Mouse (Mus musculus) hindbrain, embryonic 13.5 days (tissue): ENCODE data around the gene Gbe1. TPM values are rescaled to one million over a fixed set of nuclear protein-coding genes. Genes with fewer than 3 reads are reported as not detected.

Experiments
- ATAC-seq: fragments of 200-750 bp; cut with Nextera tagmentation; 2 replicates; pipeline ENCODE4 v1.8.0; 2017; ENCODE audit warnings: moderate TSS enrichment; ENCODE audit not compliant: low FRiP score
- H3K27ac ChIP-seq: fragments of 300-500 bp; sonication (generic); 2 replicates; pipeline ENCODE4 v1.5.1; 2015; ENCODE audit warnings: inconsistent platforms, mild to moderate bottlenecking, moderate library complexity
- H3K27me3 ChIP-seq: fragments of 300-500 bp; sonication (generic); 2 replicates; pipeline ENCODE4 v1.6.1; 2015; ENCODE audit warnings: mild to moderate bottlenecking, inconsistent platforms
- H3K36me3 ChIP-seq: fragments of 300-500 bp; sonication (generic); 2 replicates; pipeline ENCODE4 v1.6.1; 2015; ENCODE audit warnings: mild to moderate bottlenecking, inconsistent platforms
- H3K4me1 ChIP-seq: fragments of 300-500 bp; sonication (generic); replicated peaks from 2 replicates; pipeline ENCODE4 v1.6.1; 2015; ENCODE audit warnings: inconsistent platforms
- H3K4me2 ChIP-seq: fragments of 300-500 bp; sonication (generic); 2 replicates; pipeline ENCODE4 v1.6.1; 2015; ENCODE audit warnings: inconsistent platforms, mild to moderate bottlenecking, moderate library complexity
- H3K4me3 ChIP-seq: fragments of 300-500 bp; sonication (generic); 2 replicates; pipeline ENCODE4 v1.5.1; 2015; ENCODE audit warnings: mild to moderate bottlenecking, inconsistent platforms
- H3K9ac ChIP-seq: fragments of 300-500 bp; sonication (generic); 2 replicates; pipeline ENCODE4 v1.6.1; 2015; ENCODE audit warnings: mild to moderate bottlenecking, inconsistent platforms
- H3K9me3 ChIP-seq: fragments of 300-500 bp; sonication (generic); 2 replicates; pipeline ENCODE4 v1.6.1; 2016; ENCODE audit warnings: inconsistent platforms
- WGBS: fragments of 180-500 bp; shearing (Covaris S2); methylation state at CpG from one replicate; pipeline ENCODE4 v1.1.7; 2015; 5-methylcytosine and 5-hydroxymethylcytosine counted together
- polyA plus RNA-seq: library from polyadenylated mRNA; unstranded; fragments of >200 nt; fragmentation: Nextera tagmentation; extraction: Ambion mirVana; gene quantifications from 2 replicates; pipeline ENCODE4 v1.2.1, GENCODE M21; 2015

Gbe1 gene
- polyA plus RNA-seq, 1 experiment from 2014 or later, result 13.7 TPM

- H3K27ac ChIP-seq, result no peak overlapping the region
- no peak for ATAC-seq
- H3K4me2 ChIP-seq, result no peak overlapping the region
- H3K9me3 ChIP-seq, result no peaks in the 10 kb centered on the region
- no peak overlapping the region for H3K4me3 ChIP-seq
- 93% methylated on average over 4 of the region's 4 CpGs for WGBS
- H3K36me3 ChIP-seq, result no peaks in the 10 kb centered on the region
- no peaks in the 10 kb centered on the region for H3K4me1 ChIP-seq
- H3K9ac ChIP-seq, result no peak overlapping the region
- no peaks in the 10 kb centered on the region for H3K27me3 ChIP-seq
Observed at GRCm38 (mm10) chr16:70524273-70524672, 210.5 kb downstream of the Gbe1 start.

- H3K4me2 ChIP-seq, result no peak overlapping the region
- H3K27ac ChIP-seq, result no peak overlapping the region
- H3K27me3 ChIP-seq, result no peaks in the 10 kb centered on the region
- no peak for ATAC-seq
- 90% methylated on average over 8 of the region's 8 CpGs for WGBS
- no peaks in the 10 kb centered on the region for H3K4me1 ChIP-seq
- H3K4me3 ChIP-seq, result no peak overlapping the region
- H3K9me3 ChIP-seq, result no peaks in the 10 kb centered on the region
- no peaks in the 10 kb centered on the region for H3K36me3 ChIP-seq
- H3K9ac ChIP-seq, result no peak overlapping the region
Observed at GRCm38 (mm10) chr16:70527224-70527623, 213.5 kb downstream of the Gbe1 start.

GRCm38 (mm10) chr16:70535224-70535623, 221.5 kb downstream of the Gbe1 start:
- H3K4me3 ChIP-seq, result no peak overlapping the region
- no peak overlapping the region for H3K9ac ChIP-seq
- H3K4me1 ChIP-seq, result no peaks in the 10 kb centered on the region
- 93% methylated on average over 2 of the region's 2 CpGs for WGBS
- ATAC-seq, result no peak
- no peaks in the 10 kb centered on the region for H3K9me3 ChIP-seq
- no peaks in the 10 kb centered on the region for H3K36me3 ChIP-seq
- H3K27me3 ChIP-seq, result no peaks in the 10 kb centered on the region
- no peak overlapping the region for H3K27ac ChIP-seq
- H3K4me2 ChIP-seq, result no peak overlapping the region

- H3K27me3 ChIP-seq, result no peaks in the 10 kb centered on the region
- no peak overlapping the region for H3K4me3 ChIP-seq
- H3K4me2 ChIP-seq, result no peak overlapping the region
- ATAC-seq, result no peak
- no peaks in the 10 kb centered on the region for H3K9me3 ChIP-seq
- H3K36me3 ChIP-seq, result no peaks in the 10 kb centered on the region
- no peak overlapping the region for H3K9ac ChIP-seq
- WGBS, result 59% methylated on average over 3 of the region's 3 CpGs
- H3K4me1 ChIP-seq, result no peaks in the 10 kb centered on the region
- no peak overlapping the region for H3K27ac ChIP-seq
Observed at GRCm38 (mm10) chr16:70550835-70551234, 237.1 kb downstream of the Gbe1 start.

- WGBS, result 92% methylated on average over 10 of the region's 10 CpGs
- H3K9me3 ChIP-seq, result no peaks in the 10 kb centered on the region
- H3K36me3 ChIP-seq, result no peaks in the 10 kb centered on the region
- no peaks in the 10 kb centered on the region for H3K27me3 ChIP-seq
- ATAC-seq, result no peak
- H3K9ac ChIP-seq, result no peak overlapping the region
- no peak overlapping the region for H3K4me3 ChIP-seq
- no peak overlapping the region for H3K4me2 ChIP-seq
- no peak overlapping the region for H3K27ac ChIP-seq
- H3K4me1 ChIP-seq, result no peaks in the 10 kb centered on the region
Observed at GRCm38 (mm10) chr16:70561635-70562348, 248.0 kb downstream of the Gbe1 start.

GRCm38 (mm10) chr16:70562574-70562973, 248.8 kb downstream of the Gbe1 start:
- WGBS, result 88% methylated on average over 8 of the region's 8 CpGs

GRCm38 (mm10) chr16:70563456-70563855, 249.7 kb downstream of the Gbe1 start:
- Histone ChIP-seq H3K4me1 (no peaks in the 10 kb centered on the region), H3K9ac (no peak overlapping the region), H3K36me3 (no peaks in the 10 kb centered on the region), H3K4me3 (no peak overlapping the region), H3K27me3 (no peaks in the 10 kb centered on the region), H3K4me2 (no peak overlapping the region), H3K27ac (no peak overlapping the region), H3K9me3 (no peaks in the 10 kb centered on the region)
- ATAC-seq, result no peak
- WGBS, result 81% methylated on average over 5 of the region's 5 CpGs

More at GRCm38 (mm10) chr16:70562574-70562973, 248.8 kb downstream of the Gbe1 start:
- Histone ChIP-seq H3K27me3 (no peaks in the 10 kb centered on the region), H3K9ac (no peak overlapping the region), H3K4me3 (no peak overlapping the region), H3K27ac (no peak overlapping the region), H3K36me3 (no peaks in the 10 kb centered on the region), H3K4me1 (no peaks in the 10 kb centered on the region), H3K9me3 (no peaks in the 10 kb centered on the region), H3K4me2 (no peak overlapping the region)
- ATAC-seq, result no peak

- no peaks in the 10 kb centered on the region for H3K4me1 ChIP-seq
- H3K4me2 ChIP-seq, result no peak overlapping the region
- no peak overlapping the region for H3K4me3 ChIP-seq
- no peak overlapping the region for H3K27ac ChIP-seq
- no peak overlapping the region for H3K9ac ChIP-seq
- H3K9me3 ChIP-seq, result no peaks in the 10 kb centered on the region
- ATAC-seq, result peak; percentile 65; the same call in 1 of the 2 replicates
- no peaks in the 10 kb centered on the region for H3K27me3 ChIP-seq
- H3K36me3 ChIP-seq, result no peaks in the 10 kb centered on the region
- 64% methylated on average over 23 of the region's 23 CpGs for WGBS
Observed at GRCm38 (mm10) chr16:70568341-70569265, 254.9 kb downstream of the Gbe1 start.

GRCm38 (mm10) chr16:70585964-70586363, 272.2 kb downstream of the Gbe1 start:
- no CpG with 5 or more reads among the region's 7 CpGs for WGBS
- Histone ChIP-seq H3K27ac (no peak overlapping the region), H3K9ac (no peak overlapping the region), H3K27me3 (no peaks in the 10 kb centered on the region), H3K4me1 (no peaks in the 10 kb centered on the region), H3K4me3 (no peak overlapping the region), H3K4me2 (no peak overlapping the region), H3K9me3 (no peaks in the 10 kb centered on the region), H3K36me3 (no peaks in the 10 kb centered on the region)
- ATAC-seq, result no peak

GRCm38 (mm10) chr16:70602326-70602725, 288.6 kb downstream of the Gbe1 start:
- Histone ChIP-seq H3K4me2 (no peak overlapping the region), H3K9ac (no peak overlapping the region), H3K36me3 (no peaks in the 10 kb centered on the region), H3K27me3 (no peaks in the 10 kb centered on the region), H3K27ac (no peak overlapping the region), H3K9me3 (no peaks in the 10 kb centered on the region), H3K4me3 (no peak overlapping the region), H3K4me1 (no peaks in the 10 kb centered on the region)
- WGBS, result 84% methylated on average over 3 of the region's 3 CpGs
- ATAC-seq, result no peak

GRCm38 (mm10) chr16:70608358-70608757, 294.6 kb downstream of the Gbe1 start:
- Histone ChIP-seq H3K4me3 (no peak overlapping the region), H3K4me2 (no peak overlapping the region), H3K9me3 (no peaks in the 10 kb centered on the region), H3K36me3 (no peaks in the 10 kb centered on the region), H3K4me1 (no peaks in the 10 kb centered on the region), H3K9ac (no peak overlapping the region), H3K27ac (no peak overlapping the region), H3K27me3 (no peaks in the 10 kb centered on the region)
- ATAC-seq, result no peak
- 82% methylated on average over 2 of the region's 2 CpGs for WGBS

GRCm38 (mm10) chr16:70617691-70618090, 303.9 kb downstream of the Gbe1 start:
- Histone ChIP-seq H3K27me3 (no peaks in the 10 kb centered on the region), H3K36me3 (no peaks in the 10 kb centered on the region), H3K4me2 (no peak overlapping the region), H3K27ac (no peak overlapping the region), H3K4me3 (no peak overlapping the region), H3K4me1 (no peaks in the 10 kb centered on the region), H3K9ac (no peak overlapping the region), H3K9me3 (no peaks in the 10 kb centered on the region)
- WGBS, result 68% methylated on average over 1 of the region's 1 CpGs
- ATAC-seq, result no peak
